Mouse (Mus musculus) ES-E14 (cell line): ENCODE data around the gene Uck2. TPM values are rescaled to one million over a fixed set of nuclear protein-coding genes. Genes with fewer than 3 reads are reported as not detected.
A peak's percentile ranks its signal among the peaks of the same experiment; 100 is the strongest.

Experiments used
- DNase-seq: peaks from one replicate; pipeline ENCODE4 v3.0.0-alpha.2; 2013; ENCODE audit warnings: low read depth, low spot score
- H3K27ac ChIP-seq: 2 replicates; pipeline ENCODE4 v1.5.1; 2012; ENCODE audit warnings: low read depth, mild to moderate bottlenecking, low read length, moderate library complexity, mixed read lengths; ENCODE audit not compliant: poor library complexity, insufficient read depth, severe bottlenecking
- H3K36me3 ChIP-seq: 2 replicates; pipeline ENCODE4 v1.6.1; 2012; ENCODE audit warnings: mild to moderate bottlenecking, low read length, moderate library complexity, mixed read lengths; ENCODE audit not compliant: control insufficient read depth, poor library complexity, insufficient read depth, severe bottlenecking
- H3K4me1 ChIP-seq, 2 experiments: fragments of 150-350 bp in 1 of 2; sonication (generic) in 1 of 2; 2 replicates each; pipeline ENCODE4 v1.6.1; 2012; ENCODE audit warnings: low read length in 2 of 2, mild to moderate bottlenecking in 1 of 2, mixed read lengths in 1 of 2; ENCODE audit not compliant: control insufficient read depth in 2 of 2, insufficient read depth in 2 of 2, poor library complexity in 1 of 2
- H3K4me3 ChIP-seq, 2 experiments: fragments of 150-350 bp in 1 of 2; sonication (generic) in 1 of 2; 2 replicates each; pipeline ENCODE4 v1.5.1; 2012; ENCODE audit warnings: low read length in 2 of 2, low read depth in 1 of 2, mild to moderate bottlenecking in 1 of 2, mixed read lengths in 1 of 2; ENCODE audit not compliant: insufficient read depth in 1 of 2, poor library complexity in 1 of 2, severe bottlenecking in 1 of 2
- H3K9ac ChIP-seq: 2 replicates; pipeline ENCODE4 v1.6.1; 2012; ENCODE audit warnings: low read depth, mild to moderate bottlenecking, low read length, mixed read lengths; ENCODE audit not compliant: poor library complexity, insufficient read depth, severe bottlenecking
- H3K9me3 ChIP-seq: fragments of 150-350 bp; sonication (generic); 2 replicates; pipeline ENCODE4 v1.6.1; 2012; ENCODE audit warnings: low read depth, mild to moderate bottlenecking, low read length; ENCODE audit not compliant: control insufficient read depth, insufficient read depth
- CHD2 ChIP-seq: IDR thresholded peaks from 2 replicates; pipeline ENCODE4 v1.6.1; 2014; ENCODE audit warnings: mild to moderate bottlenecking, low read depth, low read length, inconsistent platforms
- HCFC1 ChIP-seq: IDR thresholded peaks from 2 replicates; pipeline ENCODE4 v1.6.1; 2012; ENCODE audit warnings: low read length, inconsistent platforms, borderline replicate concordance; ENCODE audit not compliant: insufficient read depth
- MAFK ChIP-seq: IDR thresholded peaks from 2 replicates; pipeline ENCODE4 v1.6.1; 2014; ENCODE audit warnings: mild to moderate bottlenecking, low read depth, low read length, inconsistent platforms; ENCODE audit not compliant: insufficient read depth
- ZC3H11A ChIP-seq: IDR thresholded peaks from 2 replicates; pipeline ENCODE4 v1.6.1; 2012; ENCODE audit warnings: low read depth, mild to moderate bottlenecking, inconsistent platforms, low read length, borderline replicate concordance
- ZNF384 ChIP-seq: IDR thresholded peaks from 2 replicates; pipeline ENCODE4 v1.6.1; 2012; ENCODE audit warnings: low read depth, low read length, inconsistent platforms
- in situ Hi-C, 2 experiments: fragments of 600-800 bp; cut with MboI; formaldehyde crosslinking; loops; one replicate each; pipeline ENCODE4 v1.15.1; 2025; ENCODE audit warnings: low sequenced_read_pairs in 2 of 2, inconsistent platforms in 1 of 2; ENCODE audit not compliant: unreplicated experiment in 2 of 2
- total RNA-seq: library from RNA; depleted of rRNA; stranded (reverse); fragments of 300-350 nt; gene quantifications from 2 replicates; pipeline ENCODE4 v1.2.3, GENCODE M21; 2012

Uck2 gene
- total RNA-seq, 1 experiment = 158 TPM

GRCm38 (mm10) chr1:167285356-167285755, 236 bp upstream of the Uck2 start:
- no peak overlapping the region for H3K9ac ChIP-seq
- peaks cover 3% of the 10 kb centered on the region; the same call in 1 of the 2 replicates for H3K36me3 ChIP-seq
- TF ChIP-seq ZNF384 (no peak), MAFK (no peak), ZC3H11A (no peak), CHD2 (no peak), HCFC1 (no peak)
- DNase-seq = no peak
- H3K4me1 ChIP-seq = peaks cover 15 to 22% of the 10 kb centered on the region in 2 experiments
- no peak overlapping the region for H3K27ac ChIP-seq
- H3K4me3 ChIP-seq = peak overlapping the region; percentile 66 to 96; a peak in 3 of 4 replicates
- H3K9me3 ChIP-seq = no peaks in the 10 kb centered on the region
- in situ Hi-C loops = no loop called here

GRCm38 (mm10) chr1:167284837-167285319, 242 bp downstream of the Uck2 start:
- H3K4me1 ChIP-seq = peaks cover 12 to 26% of the 10 kb centered on the region in 2 experiments
- peak overlapping the region; percentile 84 for H3K27ac ChIP-seq
- TF ChIP-seq HCFC1 = no peak; the same call in 1 of the 2 replicates
- no peak for TF ChIP-seq MAFK
- TF ChIP-seq ZC3H11A = no peak
- TF ChIP-seq CHD2 = no peak
- TF ChIP-seq ZNF384 = no peak
- no peaks in the 10 kb centered on the region for H3K9me3 ChIP-seq
- in situ Hi-C loops = no loop called here
- peak overlapping the region; percentile 66 to 96 for H3K4me3 ChIP-seq
- DNase-seq = peak; percentile 85
- H3K9ac ChIP-seq = peak overlapping the region; percentile 96
- peaks cover 6% of the 10 kb centered on the region; the same call in 1 of the 2 replicates for H3K36me3 ChIP-seq

GRCm38 (mm10) chr1:167284258-167284836, 773 bp downstream of the Uck2 start:
- in situ Hi-C loops = no loop called here
- no peak for TF ChIP-seq ZNF384
- TF ChIP-seq HCFC1 = no peak; the same call in 1 of the 2 replicates
- TF ChIP-seq ZC3H11A = no peak
- no peak for TF ChIP-seq MAFK
- TF ChIP-seq CHD2 = no peak
- Histone ChIP-seq H3K4me3 (peak overlapping the region; percentile 66 to 96), H3K9ac (peak overlapping the region; percentile 96), H3K36me3 (peaks cover 6% of the 10 kb centered on the region; the same call in 1 of the 2 replicates), H3K27ac (peak overlapping the region; percentile 84), H3K4me1 (peaks cover 12 to 26% of the 10 kb centered on the region in 2 experiments), H3K9me3 (no peaks in the 10 kb centered on the region)
- DNase-seq = no peak

GRCm38 (mm10) chr1:167283441-167284257, 1.5 kb downstream of the Uck2 start:
- peak overlapping the region; percentile 96 for H3K9ac ChIP-seq
- H3K9me3 ChIP-seq = no peaks in the 10 kb centered on the region
- peaks cover 12% of the 10 kb centered on the region for H3K36me3 ChIP-seq
- TF ChIP-seq ZNF384 = no peak
- no peak for TF ChIP-seq ZC3H11A
- TF ChIP-seq MAFK = no peak
- no peak for TF ChIP-seq CHD2
- TF ChIP-seq HCFC1 = no peak
- H3K27ac ChIP-seq = peak overlapping the region; percentile 84
- in situ Hi-C loops = no loop called here
- no peak for DNase-seq
- H3K4me1 ChIP-seq = peaks cover 7 to 28% of the 10 kb centered on the region in 2 experiments; a peak in 3 of 4 replicates
- H3K4me3 ChIP-seq = peak overlapping the region; percentile 66 to 96
